Mouse (Mus musculus) C2C12 (cell line): ENCODE results near the gene Zw10.

ENCODE experiments used
- MAX ChIP-seq: IDR thresholded peaks from one replicate; pipeline ENCODE4 v1.6.1; 2011; ENCODE audit warnings: mild to moderate bottlenecking, control low read depth
- MYOD1 ChIP-seq: IDR thresholded peaks from one replicate; pipeline ENCODE4 v1.6.1; 2011; ENCODE audit warnings: low read depth; ENCODE audit not compliant: control insufficient read depth, insufficient read length
- MYOG ChIP-seq: IDR thresholded peaks from one replicate; pipeline ENCODE4 v1.6.1; 2011; ENCODE audit not compliant: control insufficient read depth, insufficient read length; ENCODE audit errors: extremely low read depth

DNA sequence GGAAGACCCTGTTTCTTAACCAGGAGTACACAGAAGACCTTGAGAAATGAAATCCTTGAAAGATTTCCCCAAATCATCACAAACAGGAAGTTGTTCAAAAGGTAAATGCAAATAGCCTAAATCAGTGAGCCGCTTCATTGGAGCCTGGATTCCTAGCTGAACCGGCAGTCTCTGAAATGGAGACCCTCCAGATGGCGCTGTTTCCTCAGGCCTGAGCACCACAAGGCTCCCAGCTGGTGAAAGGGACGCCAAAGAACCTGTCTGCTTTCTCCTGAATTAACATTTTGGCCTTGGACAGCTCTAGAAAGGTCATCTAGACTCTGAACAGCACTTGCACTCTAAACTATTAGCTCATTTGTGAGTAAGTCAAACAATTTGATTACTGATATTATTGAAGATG lies 26.1 kb downstream of the Zw10 start:
- TF ChIP-seq MYOG: no peak
- no peak for TF ChIP-seq MYOD1
- no peak for TF ChIP-seq MAX
